ENCODE assay signal across 10 mouse cellular contexts in the genomic region with DNA sequence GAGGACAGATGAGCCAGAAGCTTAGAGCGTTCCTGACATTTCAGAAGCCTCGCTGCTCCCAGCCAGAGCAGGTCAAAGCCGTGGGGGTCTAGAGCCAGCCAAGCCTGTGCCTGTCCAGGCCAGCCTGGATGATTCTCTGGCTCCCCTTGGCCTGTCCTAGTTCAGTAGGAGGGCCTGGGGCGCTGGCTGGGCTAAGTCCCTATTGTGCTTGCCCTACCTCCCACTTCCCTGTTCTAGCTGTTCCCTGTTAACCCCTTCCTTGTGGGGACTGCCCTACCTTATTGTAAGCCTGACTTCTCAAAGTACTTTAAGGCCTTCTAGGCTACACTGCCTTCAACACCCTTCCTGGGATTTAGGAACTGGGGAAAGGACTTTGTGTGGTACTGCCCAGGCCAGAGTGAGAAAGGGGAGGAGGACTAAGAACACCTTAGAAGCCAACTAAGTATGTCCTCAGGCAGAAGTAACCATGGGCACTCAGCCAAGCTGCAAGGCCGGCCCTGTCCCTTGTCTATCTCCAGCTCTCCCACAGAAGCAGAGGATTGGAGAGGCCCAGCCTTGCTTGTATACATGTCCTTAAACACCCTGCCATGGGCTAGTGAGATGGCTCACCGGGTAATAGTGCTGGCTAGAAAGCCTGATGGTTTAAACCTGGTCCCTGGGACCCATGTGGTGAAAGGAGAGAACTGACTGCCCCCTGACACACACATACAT. TPM values are rescaled to one million over a fixed set of nuclear protein-coding genes. Genes with fewer than 3 reads are reported as not detected.
DNase-seq lines count a peak whose midpoint lies in the region; ATAC-seq and TF ChIP-seq lines count a peak whose summit lies in the region.
"Had no signal": no experiment of that assay in that cellular context is flagged by ENCODE, and none has a peak within 500 bp of the region (broad histone marks: within the 10 kb centered on the region; RNA-seq: fewer than 3 reads in every experiment).

No protein-coding gene starts in this region.

- no peak for DNase-seq in heart, adult 8-10 months (ENCODE audit: low spot score)
- no peak for DNase-seq in G1E (ENCODE audit: low spot score)
- peak; percentile 61 for DNase-seq in liver
- no peak for DNase-seq in T-cell, adult 2 months (ENCODE audit: low spot score)
- DNase-seq in frontal cortex, postnatal 10 days (ENCODE audit: low spot score in 2 of 2): no peak
- no peak for DNase-seq in lung, adult 18-20 months

- H3K4me1 ChIP-seq in heart, embryonic 14.5 days (ENCODE audit: control insufficient read depth in 2 of 2, insufficient read depth in 2 of 2, low read length in 2 of 2): peaks cover 39 to 47% of the 10 kb centered on the region in 2 experiments
- H3K4me1 ChIP-seq in G1E (ENCODE audit: insufficient read depth, low read depth, low read length): peaks cover 71% of the 10 kb centered on the region

- no peaks in the 10 kb centered on the region for H3K27me3 ChIP-seq in heart, embryonic 14.5 days (ENCODE audit: control insufficient read depth, insufficient read depth, low read length)
- no peaks in the 10 kb centered on the region for H3K27me3 ChIP-seq in G1E (ENCODE audit: insufficient read depth, low read length)
- H3K27me3 ChIP-seq: embryonic facial prominence, embryonic 13.5 days had no signal

- no peaks in the 10 kb centered on the region for H3K9me3 ChIP-seq in heart, embryonic 14.5 days (ENCODE audit: control insufficient read depth, low read length)
- no peaks in the 10 kb centered on the region for H3K9me3 ChIP-seq in G1E (replicated peaks)

- TF ChIP-seq CTCF in G1E (IDR thresholded peaks at IDR 0.05; ENCODE audit: low read depth, low read length): no peak

- peak overlapping the region; percentile 37 to 60 for H3K27ac ChIP-seq in heart, embryonic 14.5 days (replicated peaks in 1 of 2; ENCODE audit: control insufficient read depth in 1 of 2, insufficient read depth in 1 of 2, low read depth in 2 of 2, low read length in 2 of 2)
- H3K27ac ChIP-seq: embryonic facial prominence, embryonic 13.5 days; layer of hippocampus, adult 2 months had no signal

- 32% methylated on average over 6 of the region's 6 CpGs for WGBS in heart, embryonic 14.5 days

- no peak overlapping the region for H3K9ac ChIP-seq in heart, embryonic 14.5 days (ENCODE audit: low read length)
- H3K9ac ChIP-seq: embryonic facial prominence, embryonic 13.5 days had no signal

- no peak overlapping the region for H3K4me3 ChIP-seq in heart, embryonic 14.5 days (ENCODE audit: control insufficient read depth in 1 of 2, insufficient read depth in 1 of 2, low read depth in 1 of 2, low read length in 2 of 2)
- peak overlapping the region; percentile 47; the same call in 1 of the 2 replicates for H3K4me3 ChIP-seq in G1E (ENCODE audit: low read depth, low read length)
- H3K4me3 ChIP-seq: embryonic facial prominence, embryonic 13.5 days; layer of hippocampus, adult 2 months had no signal

- H3K4me2 ChIP-seq in heart, embryonic 14.5 days (ENCODE audit: low read length): no peak overlapping the region
- H3K4me2 ChIP-seq: embryonic facial prominence, embryonic 13.5 days had no signal

- 0 out of 2 replicates have a peak, but pooled peaks have one; percentile 42 for ATAC-seq in heart, embryonic 14.5 days (ENCODE audit: insufficient number of reproducible peaks, insufficient read depth, low FRiP score, low read depth)
- no peak for ATAC-seq in G1E (ENCODE audit: extremely low read depth, insufficient number of reproducible peaks, low FRiP score, poor library complexity, severe bottlenecking)
- ATAC-seq in common myeloid progenitor, adult 5-6 weeks (replicated peaks; ENCODE audit: low read depth, poor library complexity, severe bottlenecking): 0 out of 2 replicates have a peak, but pooled peaks have one; percentile 2

- peaks cover 30% of the 10 kb centered on the region for H3K36me3 ChIP-seq in heart, embryonic 14.5 days (ENCODE audit: control insufficient read depth, insufficient read depth, low read length)
- peaks cover 98% of the 10 kb centered on the region for H3K36me3 ChIP-seq in G1E (replicated peaks)

RNA-seq across cellular contexts. Expression of a gene that starts 22.0 kb away (rescaled TPM):
- 11.0 and 15.5 TPM in 2 replicates for polyA plus RNA-seq in heart, embryonic 14.5 days (2014; fragmentation: Nextera tagmentation; extraction: Ambion mirVana)
- total RNA-seq in heart, adult 8-10 months (2022): 10 to 100 TPM; 20.3 to 24.4 (median 21.2) TPM
- total RNA-seq in G1E (2014; fragmentation: Nextera tagmentation): 62.9 and 66.0 TPM in 2 replicates
- total RNA-seq in G1E (2017): 29.3 and 32.2 TPM in 2 replicates
- 49.9 and 54.9 TPM in 2 replicates for polyA plus RNA-seq in G1E (2012)
- total RNA-seq in common myeloid progenitor, adult 5-6 weeks (2017): 14.6 and 19.6 TPM in 2 replicates
